Mouse (Mus musculus) cerebellum, postnatal 4 days (tissue): ENCODE results near the gene Tssk4.

Experiments
- DNase-seq, 2 experiments: peaks; one replicate each; pipeline ENCODE4 v3.0.0; 2022; ENCODE audit warnings: low spot score in 2 of 2, mixed read lengths in 1 of 2

Gene Tssk4

GRCm38 (mm10) chr14:55643060-55643907 is 6.7 kb upstream of the Tssk4 start, which contains the start of gene Tm9sf1:
Gene Tm9sf1, minus strand, starts transcription at chr14:55643806.
- DNase-seq, result peak; percentile 53 to 72

GRCm38 (mm10) chr14:55644261-55644888 is 5.6 kb upstream of the Tssk4 start:
- no peak for DNase-seq

- no peak for DNase-seq
Measured at GRCm38 (mm10) chr14:55651528-55651927, 1.5 kb downstream of the Tssk4 start.

- DNase-seq, result no peak
Measured at GRCm38 (mm10) chr14:55656935-55657334, 7.0 kb downstream of the Tssk4 start.

GRCm38 (mm10) chr14:55658011-55658410 is 8.0 kb downstream of the Tssk4 start:
- DNase-seq, result no peak

- peak; percentile 52 to 73 for DNase-seq
Measured at GRCm38 (mm10) chr14:55659960-55660573, 10.1 kb downstream of the Tssk4 start, which contains the start of gene Mdp1. Gene Mdp1, minus strand, starts transcription at chr14:55660508.

- no peak for DNase-seq
Measured at GRCm38 (mm10) chr14:55660636-55661035, 10.7 kb downstream of the Tssk4 start.

GRCm38 (mm10) chr14:55671486-55671832 is 21.5 kb downstream of the Tssk4 start:
- no peak for DNase-seq

GRCm38 (mm10) chr14:55671833-55672740 is 22.1 kb downstream of the Tssk4 start, which contains the start of the genes Gmpr2 and Nedd8:
Gene Gmpr2, plus strand, starts transcription at chr14:55671941.
Gene Nedd8, minus strand, starts transcription at chr14:55672124.
- DNase-seq, result peak; percentile 51 to 84

- no peak for DNase-seq
Measured at GRCm38 (mm10) chr14:55672741-55673060, 22.7 kb downstream of the Tssk4 start.

GRCm38 (mm10) chr14:55677615-55678014 is 27.6 kb downstream of the Tssk4 start:
- no peak for DNase-seq

- peak; percentile 88 to 93 for DNase-seq
Measured at GRCm38 (mm10) chr14:55681160-55682117, 31.5 kb downstream of the Tssk4 start, which contains the start of gene Tinf2. Gene Tinf2, minus strand, starts transcription at chr14:55681820.

GRCm38 (mm10) chr14:55682118-55682493 is 32.1 kb downstream of the Tssk4 start:
- no peak for DNase-seq

GRCm38 (mm10) chr14:55689433-55689832 is 39.4 kb downstream of the Tssk4 start:
- no peak for DNase-seq

GRCm38 (mm10) chr14:55697226-55697625 is 47.2 kb downstream of the Tssk4 start:
- DNase-seq, result no peak

GRCm38 (mm10) chr14:55701131-55701530 is 51.1 kb downstream of the Tssk4 start:
- no peak for DNase-seq
